Mouse (Mus musculus) spleen, postnatal 4 days (tissue): ENCODE data around the gene Ctnnd2.

Experiments used
- DNase-seq, 2 experiments: peaks; one replicate each; pipeline ENCODE4 v3.0.0; 2022; ENCODE audit warnings: low spot score in 2 of 2

The Ctnnd2 gene

GRCm38 (mm10) chr15:30384386-30384785 lies 212.0 kb downstream of the Ctnnd2 start:
- no peak for DNase-seq

GRCm38 (mm10) chr15:30386489-30386888 lies 214.1 kb downstream of the Ctnnd2 start:
- DNase-seq: no peak

DNA sequence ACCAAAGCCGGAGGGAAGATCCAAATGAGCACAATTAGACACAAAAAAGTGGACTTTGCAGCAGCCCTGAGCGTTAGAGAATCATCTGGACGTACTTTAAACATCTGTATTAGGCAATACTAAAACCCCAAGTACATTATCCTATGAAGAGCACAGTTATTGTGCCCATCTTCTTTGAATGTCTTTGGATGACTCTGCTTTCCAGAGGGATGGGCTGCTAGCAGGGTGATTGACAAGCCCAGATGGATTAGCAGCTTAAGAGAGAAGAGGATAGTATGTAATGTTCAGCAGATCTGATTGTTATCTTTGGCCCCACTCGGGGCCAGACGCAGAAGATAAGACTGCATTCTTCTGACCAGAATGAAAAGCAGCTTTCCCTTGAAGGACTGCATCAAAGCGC lies 214.9 kb downstream of the Ctnnd2 start:
- no peak for DNase-seq

- DNase-seq: no peak
Measured at GRCm38 (mm10) chr15:30401111-30401510, 228.7 kb downstream of the Ctnnd2 start.

DNA sequence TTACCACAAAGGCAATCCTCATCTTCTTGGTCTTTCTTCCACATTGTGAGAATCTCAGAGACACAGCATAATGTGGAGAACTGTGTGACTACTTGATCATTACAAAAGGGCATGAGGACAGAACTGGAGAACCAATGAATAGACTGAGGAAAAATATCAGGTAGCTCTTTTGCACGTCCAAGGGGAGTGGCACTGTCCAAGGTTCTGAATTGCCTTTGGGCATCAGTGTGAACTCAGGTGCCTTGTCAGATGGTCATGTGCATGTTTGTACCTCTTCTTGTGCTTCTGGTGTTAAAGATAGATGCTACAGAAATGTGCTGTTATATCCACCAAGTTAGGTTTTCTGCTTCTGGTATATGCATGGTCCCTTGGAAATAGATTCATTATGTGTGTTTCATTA lies 233.9 kb downstream of the Ctnnd2 start:
- DNase-seq: no peak

DNA sequence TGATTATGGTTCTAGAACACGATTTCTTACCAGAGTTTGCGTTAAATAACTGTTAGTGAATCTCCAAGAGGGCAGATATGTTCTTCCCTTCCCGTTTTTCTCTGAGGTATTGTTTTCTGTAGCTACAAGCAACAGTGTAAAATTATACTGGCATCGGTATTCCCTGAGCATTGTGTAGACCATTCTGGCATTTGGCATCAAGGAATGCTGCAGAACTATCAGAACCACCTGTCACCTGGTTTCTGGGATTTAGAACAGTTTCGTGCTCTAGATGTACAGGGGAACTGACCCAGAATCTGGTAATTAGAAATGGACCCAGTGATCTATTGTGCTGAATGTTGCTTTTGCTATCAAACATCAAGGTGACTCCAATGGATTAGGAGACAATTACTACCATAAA lies 250.8 kb downstream of the Ctnnd2 start:
- DNase-seq: no peak

GRCm38 (mm10) chr15:30424290-30424689 lies 251.9 kb downstream of the Ctnnd2 start:
- DNase-seq: no peak

DNA sequence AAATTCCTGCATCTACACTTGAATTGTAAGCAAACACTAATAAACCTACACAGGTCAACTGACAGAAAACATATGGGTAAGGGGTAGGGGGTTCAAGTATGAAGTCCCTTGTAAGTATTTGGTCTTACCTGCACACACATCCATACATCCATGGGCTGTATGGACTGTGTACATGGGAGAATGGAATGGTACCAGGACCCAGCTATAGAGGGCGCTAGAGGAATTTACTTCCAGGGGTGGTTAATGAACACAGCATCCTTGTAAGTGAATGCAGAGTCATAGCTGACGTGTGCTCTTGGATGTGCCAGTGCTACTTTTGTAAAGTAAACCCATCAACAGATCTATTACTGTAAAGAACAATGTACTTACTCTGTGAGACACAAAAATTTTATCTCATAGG lies 254.9 kb downstream of the Ctnnd2 start:
- no peak for DNase-seq

GRCm38 (mm10) chr15:30439045-30439444 lies 266.7 kb downstream of the Ctnnd2 start:
- DNase-seq: no peak

- DNase-seq: no peak
Measured at GRCm38 (mm10) chr15:30450765-30451164, 278.4 kb downstream of the Ctnnd2 start.

- no peak for DNase-seq
Measured at GRCm38 (mm10) chr15:30451921-30452320, 279.5 kb downstream of the Ctnnd2 start.

GRCm38 (mm10) chr15:30457541-30458250 lies 285.3 kb downstream of the Ctnnd2 start:
- no peak for DNase-seq

DNA sequence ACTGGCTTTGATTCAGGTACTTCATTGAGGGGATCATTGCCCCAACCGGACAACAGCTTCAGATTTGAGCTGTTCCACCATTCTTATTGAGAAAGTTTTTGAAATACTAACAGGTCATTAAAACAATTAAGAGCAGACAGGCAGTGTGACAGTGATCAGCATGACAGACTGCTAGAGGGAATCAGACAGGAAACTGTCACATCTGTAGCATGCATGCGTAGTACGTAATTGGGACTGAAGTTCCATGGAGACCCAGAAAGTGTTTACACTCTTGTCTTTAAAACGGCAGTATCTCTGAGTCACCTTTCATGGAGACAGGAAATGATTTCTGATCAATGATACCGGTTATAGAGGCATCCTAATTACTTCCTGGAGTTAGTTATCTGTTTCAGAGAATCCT lies 286.3 kb downstream of the Ctnnd2 start:
- no peak for DNase-seq

GRCm38 (mm10) chr15:30460341-30461125 lies 288.1 kb downstream of the Ctnnd2 start:
- DNase-seq: no peak

GRCm38 (mm10) chr15:30462804-30463423 lies 290.5 kb downstream of the Ctnnd2 start:
- DNase-seq: no peak

- no peak for DNase-seq
Measured at GRCm38 (mm10) chr15:30463471-30464047, 291.2 kb downstream of the Ctnnd2 start.

DNA sequence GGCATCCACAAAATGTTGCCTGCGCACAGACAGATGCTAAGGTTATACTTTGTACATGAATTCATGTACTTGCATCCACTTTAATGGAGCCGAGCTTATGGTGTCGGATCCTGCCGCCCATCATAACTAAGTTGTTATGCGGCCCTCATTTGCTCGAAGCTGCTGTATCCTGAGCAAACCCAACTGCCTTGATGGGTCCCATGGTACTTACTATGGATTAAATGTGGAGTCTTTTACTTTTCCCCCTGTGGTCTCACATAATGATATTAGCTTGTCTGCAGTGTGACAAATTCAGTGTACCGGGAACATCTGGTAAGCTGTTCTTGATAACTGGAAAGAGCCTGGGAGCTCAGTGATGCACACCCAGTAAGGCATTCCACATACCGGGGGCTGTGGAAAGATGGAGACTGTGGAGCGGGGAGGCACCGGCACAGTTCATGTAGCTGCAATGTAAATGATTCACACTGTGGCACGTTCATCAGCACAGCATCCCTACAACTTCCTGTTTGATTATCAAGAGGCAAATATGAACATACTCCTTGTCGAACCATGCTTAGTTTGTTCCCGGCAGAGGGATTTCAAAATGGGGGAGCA lies 294.7 kb downstream of the Ctnnd2 start:
- DNase-seq: no peak

DNA sequence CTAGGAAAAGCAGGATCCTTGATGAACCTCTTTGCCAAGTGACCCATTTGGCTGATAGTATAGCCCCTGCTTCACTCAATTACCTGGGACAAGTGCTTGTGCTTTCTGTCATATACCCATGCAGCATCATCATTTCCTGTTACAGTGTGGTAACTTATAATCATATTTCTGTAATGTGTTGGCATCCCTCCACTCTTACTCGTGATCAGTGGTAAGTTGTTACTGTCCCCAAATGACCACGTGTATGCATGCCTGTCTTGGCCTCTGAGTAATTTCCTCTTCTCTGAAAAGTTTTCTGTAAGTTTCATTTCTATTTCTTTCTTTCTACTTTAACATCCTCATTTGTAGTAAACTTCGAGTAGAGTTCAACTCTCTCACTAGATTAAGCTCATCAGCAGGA lies 296.4 kb downstream of the Ctnnd2 start:
- DNase-seq: no peak

DNA sequence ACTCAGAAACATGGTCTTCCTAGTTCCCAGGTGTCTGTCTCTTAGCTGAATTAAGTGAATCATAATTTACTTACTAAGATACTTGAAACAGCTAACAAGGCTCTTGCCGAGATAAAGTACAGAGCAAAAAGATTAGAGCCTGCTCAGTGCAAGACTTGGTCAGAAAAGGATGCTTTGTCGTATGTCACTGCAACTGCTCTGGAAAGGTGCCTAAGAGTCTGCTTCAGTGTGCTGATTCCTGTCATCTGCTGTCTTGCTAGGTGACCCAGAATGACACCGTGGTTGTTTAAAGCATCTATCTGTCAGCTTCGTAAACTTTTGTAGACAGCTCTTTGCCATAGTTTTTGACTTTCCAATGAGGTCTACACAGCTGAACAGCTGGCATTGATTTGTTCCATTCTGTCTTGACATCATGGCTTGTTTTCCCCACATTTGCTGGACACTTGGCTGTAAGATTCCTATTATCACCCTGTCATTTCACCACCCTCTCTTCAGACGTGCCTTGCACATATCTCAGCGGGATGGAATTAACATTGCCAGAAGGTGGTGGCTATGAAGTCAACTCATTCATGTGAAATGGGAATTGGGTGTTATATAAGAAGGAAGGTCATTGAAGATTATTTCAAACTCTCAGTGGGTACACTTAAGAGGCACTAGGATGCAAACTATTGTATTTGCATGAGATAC lies 299.0 kb downstream of the Ctnnd2 start:
- no peak for DNase-seq

DNA sequence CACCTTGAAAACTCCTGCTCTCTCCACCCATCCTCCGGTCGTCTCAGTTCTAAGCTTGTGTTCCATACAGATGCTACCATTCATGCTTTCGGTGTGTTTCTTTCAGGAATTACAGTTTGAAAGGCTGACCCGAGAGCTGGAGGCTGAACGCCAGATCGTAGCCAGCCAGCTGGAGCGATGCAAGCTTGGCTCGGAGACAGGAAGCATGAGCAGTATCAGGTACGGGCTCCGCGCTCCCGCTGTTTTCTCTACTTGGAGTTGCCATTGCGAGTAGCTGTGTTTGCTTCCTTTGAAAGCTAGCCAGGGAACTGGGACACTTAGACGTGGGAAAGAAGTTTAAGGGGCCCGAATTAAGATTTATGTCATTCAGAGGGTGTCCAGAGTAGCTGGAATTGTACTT lies 308.3 kb downstream of the Ctnnd2 start:
- DNase-seq: no peak

GRCm38 (mm10) chr15:30506476-30506875 lies 334.1 kb downstream of the Ctnnd2 start:
- no peak for DNase-seq

DNA sequence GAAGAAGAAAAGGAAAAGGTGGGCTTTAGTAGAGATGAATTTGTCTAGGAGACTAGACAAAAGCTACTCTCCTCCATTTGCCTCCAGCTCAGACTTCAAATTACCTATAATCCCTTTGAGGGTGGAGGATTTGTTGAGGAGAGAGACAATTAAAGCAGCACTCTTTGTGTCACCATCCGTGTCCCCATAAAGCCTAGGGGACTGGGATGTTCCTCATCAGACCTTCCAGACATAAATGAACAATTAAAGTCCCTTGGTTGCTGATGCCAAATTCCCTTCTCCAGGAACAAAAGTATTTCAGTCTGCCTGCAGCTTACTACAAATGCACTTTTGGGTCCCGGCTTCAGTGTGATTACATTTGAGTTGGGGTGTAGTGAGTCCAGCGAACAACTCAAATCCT lies 340.1 kb downstream of the Ctnnd2 start:
- no peak for DNase-seq
